Mouse (Mus musculus): ENCODE data around the gene Olfr323. TPM values are rescaled to one million over a fixed set of nuclear protein-coding genes. Genes with fewer than 3 reads are reported as not detected.

Gene Olfr323
- polyA plus RNA-seq, 1 experiment from 2014 or later, result not detected

DNA sequence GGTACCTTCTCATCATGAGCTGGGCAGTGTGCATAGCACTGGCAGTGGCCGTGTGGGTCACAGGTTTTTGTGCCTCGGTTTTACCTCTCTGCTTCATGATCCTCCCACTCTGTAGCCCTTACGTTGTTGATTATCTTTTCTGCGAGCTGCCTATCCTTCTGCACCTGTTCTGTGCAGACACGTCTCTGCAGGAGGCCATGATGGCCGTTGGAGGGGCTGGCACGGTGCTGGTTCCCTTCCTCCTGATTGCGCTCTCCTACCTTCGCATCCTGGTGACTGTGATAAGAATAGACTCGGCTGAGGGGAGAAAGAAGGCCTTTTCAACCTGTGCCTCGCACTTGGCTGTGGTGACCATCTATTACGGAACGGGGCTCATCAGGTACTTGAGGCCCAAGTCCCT is 32.5 kb downstream of the Olfr323 start:
- 83% methylated on average over 13 of the region's 13 CpGs for WGBS
- no peaks in the 10 kb centered on the region for H3K9me3 ChIP-seq (ENCODE audit: control insufficient read depth, low read length)

DNA sequence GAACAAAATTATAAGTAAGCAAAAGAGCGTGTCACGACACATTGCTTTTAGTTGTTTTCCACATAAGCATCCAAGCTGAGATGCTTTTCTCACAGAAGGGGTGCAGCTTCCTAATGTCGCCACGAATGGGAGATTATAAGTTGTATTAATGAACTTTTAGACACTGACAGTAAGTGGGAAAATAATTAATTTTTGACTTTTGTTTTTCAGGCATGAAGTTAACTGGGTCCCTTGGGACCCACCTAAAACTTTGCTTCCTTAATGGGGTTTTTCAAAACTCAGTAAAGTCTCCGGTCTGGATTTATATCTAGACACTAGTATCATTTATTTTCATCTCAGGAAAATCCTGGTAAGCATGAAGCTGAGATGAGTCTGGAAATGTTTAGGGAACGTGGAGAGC is 35.5 kb downstream of the Olfr323 start, which contains the start of gene Olfr324:
Gene Olfr324, plus strand, starts transcription at position 301 of the 400 bp plus-strand sequence.
- WGBS, result 86% methylated on average over 6 of the region's 6 CpGs

More for the DNA sequence above, 32.5 kb downstream of the Olfr323 start:
- H3K4me2 ChIP-seq (ENCODE audit: low read depth, severe bottlenecking), result no peak overlapping the region
- H3K27ac ChIP-seq (replicated peaks; ENCODE audit: low read depth, low read length), result no peak overlapping the region
- DNase-seq (ENCODE audit: low spot score), result no peak
- H3K27me3 ChIP-seq (ENCODE audit: control insufficient read depth, insufficient read depth, low read length), result no peaks in the 10 kb centered on the region
- H3K36me3 ChIP-seq (ENCODE audit: control insufficient read depth, insufficient read depth, low read length), result no peaks in the 10 kb centered on the region
- H3K4me1 ChIP-seq (ENCODE audit: control insufficient read depth, insufficient read depth, low read length), result no peaks in the 10 kb centered on the region
- H3K4me3 ChIP-seq (ENCODE audit: low read depth, low read length), result no peak overlapping the region
- ATAC-seq (ENCODE audit: insufficient number of reproducible peaks, low FRiP score, low TSS enrichment, low read depth), result no peak
- no peak overlapping the region for H3K9ac ChIP-seq (ENCODE audit: low read length)

DNA sequence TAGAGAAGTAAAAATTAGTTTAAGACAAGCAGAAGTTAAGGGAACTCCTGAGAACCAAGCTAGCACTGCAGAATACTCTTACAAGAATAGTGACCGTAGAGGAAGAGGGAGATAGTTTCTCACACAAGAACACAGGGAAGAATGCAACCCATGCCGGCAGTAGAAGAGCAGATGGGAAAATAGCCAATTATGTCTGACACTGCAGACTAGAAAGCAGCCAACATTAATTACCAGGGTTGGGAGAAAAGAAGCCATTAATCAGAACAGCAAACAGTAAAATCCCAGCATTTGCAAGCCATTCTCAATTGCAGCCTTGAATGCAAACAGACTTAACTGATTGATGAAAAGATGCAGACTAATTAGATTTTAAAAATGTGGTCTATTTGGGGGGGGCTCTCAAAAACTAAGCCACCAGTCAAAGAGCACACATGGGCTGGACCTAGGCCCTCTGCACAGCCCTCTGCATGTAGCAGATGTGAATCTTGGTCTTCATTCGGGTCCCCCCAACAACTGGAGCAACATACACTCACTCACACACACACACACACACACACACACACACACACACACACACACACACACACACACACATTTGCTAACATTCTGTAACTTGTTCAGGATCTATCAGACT is 41.6 kb downstream of the Olfr323 start:
- no peak overlapping the region for H3K4me2 ChIP-seq (ENCODE audit: low read depth, severe bottlenecking)
- H3K4me3 ChIP-seq (ENCODE audit: low read depth, low read length), result no peak overlapping the region
- no peak overlapping the region for H3K27ac ChIP-seq (replicated peaks; ENCODE audit: low read depth, low read length)
- no peak overlapping the region for H3K9ac ChIP-seq (ENCODE audit: low read length)
- DNase-seq (ENCODE audit: low spot score) (no peak), ATAC-seq (ENCODE audit: insufficient number of reproducible peaks, low FRiP score, low TSS enrichment, low read depth) (no peak)
- WGBS, result 61% methylated on average over 3 of the region's 3 CpGs
- H3K9me3 ChIP-seq (ENCODE audit: control insufficient read depth, low read length), result no peaks in the 10 kb centered on the region
- H3K27me3 ChIP-seq (ENCODE audit: control insufficient read depth, insufficient read depth, low read length), result no peaks in the 10 kb centered on the region
- H3K4me1 ChIP-seq (ENCODE audit: control insufficient read depth, insufficient read depth, low read length), result no peaks in the 10 kb centered on the region
- H3K36me3 ChIP-seq (ENCODE audit: control insufficient read depth, insufficient read depth, low read length), result no peaks in the 10 kb centered on the region

More for the DNA sequence above, 35.5 kb downstream of the Olfr323 start, which contains the start of gene Olfr324:
- ATAC-seq (ENCODE audit: insufficient number of reproducible peaks, low FRiP score, low TSS enrichment, low read depth) (no peak), DNase-seq (ENCODE audit: low spot score) (no peak)
- Histone ChIP-seq H3K27me3 (ENCODE audit: control insufficient read depth, insufficient read depth, low read length) (no peaks in the 10 kb centered on the region), H3K4me2 (ENCODE audit: low read depth, severe bottlenecking) (no peak within 1 kb of the TSS), H3K4me3 (ENCODE audit: low read depth, low read length) (no peak within 1 kb of the TSS), H3K27ac (replicated peaks; ENCODE audit: low read depth, low read length) (no peak within 1 kb of the TSS), H3K9me3 (ENCODE audit: control insufficient read depth, low read length) (no peaks in the 10 kb centered on the region), H3K36me3 (ENCODE audit: control insufficient read depth, insufficient read depth, low read length) (no peaks in the 10 kb centered on the region), H3K9ac (ENCODE audit: low read length) (no peak within 1 kb of the TSS), H3K4me1 (ENCODE audit: control insufficient read depth, insufficient read depth, low read length) (no peaks in the 10 kb centered on the region)

DNA sequence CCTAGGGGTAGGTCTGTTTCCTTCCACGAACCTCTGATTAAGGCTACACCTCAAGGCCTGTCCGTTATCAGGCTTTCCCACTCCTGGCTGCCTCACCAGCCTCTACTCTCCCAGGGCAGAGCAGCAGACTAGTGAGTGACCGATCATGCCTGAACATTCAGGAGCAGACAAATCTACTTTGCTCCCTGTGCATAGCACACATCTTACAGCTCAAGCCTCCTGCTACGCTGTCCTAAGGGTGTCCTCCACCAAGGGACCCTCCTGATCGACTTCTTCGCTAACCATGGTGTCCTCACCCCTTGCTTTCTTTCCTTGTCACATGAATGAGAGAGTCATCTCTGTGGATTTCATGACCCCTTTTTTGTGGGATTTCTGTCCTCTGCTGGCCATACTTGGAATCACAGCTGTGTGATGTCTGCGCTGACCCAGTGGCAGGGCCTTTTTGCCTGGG is 42.4 kb downstream of the Olfr323 start:
- WGBS, result 68% methylated on average over 7 of the region's 7 CpGs
- no peaks in the 10 kb centered on the region for H3K36me3 ChIP-seq (ENCODE audit: control insufficient read depth, insufficient read depth, low read length)
- H3K27me3 ChIP-seq (ENCODE audit: control insufficient read depth, insufficient read depth, low read length), result no peaks in the 10 kb centered on the region
- H3K4me1 ChIP-seq (ENCODE audit: control insufficient read depth, insufficient read depth, low read length), result no peaks in the 10 kb centered on the region
- no peaks in the 10 kb centered on the region for H3K9me3 ChIP-seq (ENCODE audit: control insufficient read depth, low read length)
- DNase-seq (ENCODE audit: low spot score) (peak; percentile 58), ATAC-seq (ENCODE audit: insufficient number of reproducible peaks, low FRiP score, low TSS enrichment, low read depth) (no peak)
- H3K27ac ChIP-seq (replicated peaks; ENCODE audit: low read depth, low read length), result no peak overlapping the region
- H3K9ac ChIP-seq (ENCODE audit: low read length), result no peak overlapping the region
- H3K4me3 ChIP-seq (ENCODE audit: low read depth, low read length), result no peak overlapping the region
- H3K4me2 ChIP-seq (ENCODE audit: low read depth, severe bottlenecking), result no peak overlapping the region

DNA sequence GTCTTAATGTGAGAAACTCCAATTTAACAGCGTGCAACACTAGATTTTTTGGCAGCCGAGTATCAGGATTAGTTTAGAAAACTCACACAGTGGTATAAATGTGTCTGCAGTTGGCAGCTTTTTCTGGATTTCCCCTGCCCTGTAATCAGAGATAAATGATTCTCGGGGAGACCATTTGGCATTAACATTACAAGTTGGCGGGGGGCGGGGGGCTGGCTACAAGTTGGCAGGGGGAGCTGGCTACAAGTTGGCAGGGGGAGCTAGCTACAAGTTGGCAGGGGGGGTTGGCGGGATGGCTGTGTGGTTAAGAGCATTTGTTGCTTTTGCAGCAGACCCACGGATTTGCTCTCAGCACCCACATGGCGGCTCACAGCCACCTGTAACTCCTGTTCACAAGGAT is 51.7 kb downstream of the Olfr323 start:
- DNase-seq (ENCODE audit: low spot score), result no peak
- Histone ChIP-seq H3K27ac (replicated peaks; ENCODE audit: low read depth, low read length) (no peak overlapping the region), H3K36me3 (ENCODE audit: control insufficient read depth, insufficient read depth, low read length) (no peaks in the 10 kb centered on the region), H3K4me3 (ENCODE audit: low read depth, low read length) (no peak overlapping the region), H3K9me3 (ENCODE audit: control insufficient read depth, low read length) (no peaks in the 10 kb centered on the region), H3K4me2 (ENCODE audit: low read depth, severe bottlenecking) (no peak overlapping the region), H3K27me3 (ENCODE audit: control insufficient read depth, insufficient read depth, low read length) (no peaks in the 10 kb centered on the region), H3K4me1 (ENCODE audit: control insufficient read depth, insufficient read depth, low read length) (no peaks in the 10 kb centered on the region), H3K9ac (ENCODE audit: low read length) (no peak overlapping the region)
- no peak for ATAC-seq (ENCODE audit: insufficient number of reproducible peaks, low FRiP score, low TSS enrichment, low read depth)
- 77% methylated on average over 8 of the region's 8 CpGs for WGBS

DNA sequence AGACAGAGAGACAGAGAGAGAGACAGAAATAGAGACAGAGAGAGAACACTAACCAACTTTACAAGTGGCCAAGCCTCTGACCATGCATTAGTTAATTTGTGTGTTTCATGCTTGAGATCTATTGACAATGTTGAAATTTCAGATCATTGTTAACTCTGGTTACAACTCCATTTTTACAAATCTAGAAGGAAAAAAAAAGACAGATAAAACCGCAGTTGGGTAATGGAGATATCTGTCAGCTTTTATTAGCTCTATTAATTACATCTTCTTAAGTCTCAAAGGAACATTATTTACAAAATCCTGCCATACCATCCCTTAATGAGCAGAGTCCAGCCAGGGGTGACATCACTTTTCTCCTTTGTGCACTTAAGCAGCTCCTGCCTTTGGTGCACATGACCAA is 52.9 kb downstream of the Olfr323 start, which contains the start of gene Olfr325:
Gene Olfr325, plus strand, starts transcription at position 301 of the 400 bp plus-strand sequence.
- Histone ChIP-seq H3K9ac (ENCODE audit: low read length) (no peak within 1 kb of the TSS), H3K4me1 (ENCODE audit: control insufficient read depth, insufficient read depth, low read length) (no peaks in the 10 kb centered on the region), H3K4me2 (ENCODE audit: low read depth, severe bottlenecking) (no peak within 1 kb of the TSS), H3K9me3 (ENCODE audit: control insufficient read depth, low read length) (no peaks in the 10 kb centered on the region), H3K4me3 (ENCODE audit: low read depth, low read length) (no peak within 1 kb of the TSS), H3K36me3 (ENCODE audit: control insufficient read depth, insufficient read depth, low read length) (no peaks in the 10 kb centered on the region), H3K27me3 (ENCODE audit: control insufficient read depth, insufficient read depth, low read length) (no peaks in the 10 kb centered on the region), H3K27ac (replicated peaks; ENCODE audit: low read depth, low read length) (no peak within 1 kb of the TSS)
- ATAC-seq (ENCODE audit: insufficient number of reproducible peaks, low FRiP score, low TSS enrichment, low read depth) (no peak), DNase-seq (ENCODE audit: low spot score) (no peak)
- 81% methylated on average over 1 of the region's 1 CpGs for WGBS

Other genes with a start within 250 kb of the Olfr323 start
- gene 1810065E05Rik, start 209.4 kb downstream of the Olfr323 start, polyA plus RNA-seq (2014; fragmentation: Nextera tagmentation; extraction: Ambion mirVana), result 0.28 TPM in 1 of 2 replicates, not detected in the other
- gene Gm12253, start 197.9 kb downstream of the Olfr323 start, polyA plus RNA-seq (2014; fragmentation: Nextera tagmentation; extraction: Ambion mirVana), result not detected in 2 replicates
- gene Lypd9, start 177.6 kb downstream of the Olfr323 start, polyA plus RNA-seq (2014; fragmentation: Nextera tagmentation; extraction: Ambion mirVana), result not detected in 2 replicates
- not detected in 2 replicates for gene Olfr30, start 168.2 kb downstream of the Olfr323 start, polyA plus RNA-seq (2014; fragmentation: Nextera tagmentation; extraction: Ambion mirVana)
- not detected in 2 replicates for gene Olfr332, start 137.9 kb downstream of the Olfr323 start, polyA plus RNA-seq (2014; fragmentation: Nextera tagmentation; extraction: Ambion mirVana)
- not detected in 2 replicates for gene Olfr331, start 127.9 kb downstream of the Olfr323 start, polyA plus RNA-seq (2014; fragmentation: Nextera tagmentation; extraction: Ambion mirVana)
- gene Olfr330, start 95.7 kb downstream of the Olfr323 start, polyA plus RNA-seq (2014; fragmentation: Nextera tagmentation; extraction: Ambion mirVana), result not detected in 2 replicates
- not detected in 2 replicates for gene Olfr329-ps, start 84.1 kb downstream of the Olfr323 start, polyA plus RNA-seq (2014; fragmentation: Nextera tagmentation; extraction: Ambion mirVana)
- gene Olfr328, start 74.9 kb downstream of the Olfr323 start, polyA plus RNA-seq (2014; fragmentation: Nextera tagmentation; extraction: Ambion mirVana), result 0.09 TPM in 1 of 2 replicates, not detected in the other
- not detected in 2 replicates for gene Olfr224, start 59.9 kb downstream of the Olfr323 start, polyA plus RNA-seq (2014; fragmentation: Nextera tagmentation; extraction: Ambion mirVana)
- gene Olfr325, start 52.8 kb downstream of the Olfr323 start, polyA plus RNA-seq (2014; fragmentation: Nextera tagmentation; extraction: Ambion mirVana), result not detected in 2 replicates
- gene Olfr324, start 35.4 kb downstream of the Olfr323 start, polyA plus RNA-seq (2014; fragmentation: Nextera tagmentation; extraction: Ambion mirVana), result not detected in 2 replicates
- gene 2210407C18Rik, start 14.4 kb downstream of the Olfr323 start, polyA plus RNA-seq (2014; fragmentation: Nextera tagmentation; extraction: Ambion mirVana), result not detected in 2 replicates
- gene Trim58, start 10.0 kb upstream of the Olfr323 start, polyA plus RNA-seq (2014; fragmentation: Nextera tagmentation; extraction: Ambion mirVana), result 0.08 and 0.38 TPM in 2 replicates
- not detected in 2 replicates for gene Olfr322, start 28.3 kb upstream of the Olfr323 start, polyA plus RNA-seq (2014; fragmentation: Nextera tagmentation; extraction: Ambion mirVana)
- not detected in 2 replicates for gene Olfr320, start 50.6 kb upstream of the Olfr323 start, polyA plus RNA-seq (2014; fragmentation: Nextera tagmentation; extraction: Ambion mirVana)
- not detected in 2 replicates for gene Olfr319, start 68.7 kb upstream of the Olfr323 start, polyA plus RNA-seq (2014; fragmentation: Nextera tagmentation; extraction: Ambion mirVana)
- not detected in 2 replicates for gene Olfr318, start 93.5 kb upstream of the Olfr323 start, polyA plus RNA-seq (2014; fragmentation: Nextera tagmentation; extraction: Ambion mirVana)
- gene Olfr317, start 108.7 kb upstream of the Olfr323 start, polyA plus RNA-seq (2014; fragmentation: Nextera tagmentation; extraction: Ambion mirVana), result 0.07 TPM in 1 of 2 replicates, not detected in the other
- not detected in 2 replicates for gene Olfr316, start 122.2 kb upstream of the Olfr323 start, polyA plus RNA-seq (2014; fragmentation: Nextera tagmentation; extraction: Ambion mirVana)
- gene Olfr315, start 142.7 kb upstream of the Olfr323 start, polyA plus RNA-seq (2014; fragmentation: Nextera tagmentation; extraction: Ambion mirVana), result not detected in 2 replicates
- not detected in 2 replicates for gene Olfr314, start 152.5 kb upstream of the Olfr323 start, polyA plus RNA-seq (2014; fragmentation: Nextera tagmentation; extraction: Ambion mirVana)
- gene Fam183b, start 171.5 kb upstream of the Olfr323 start, polyA plus RNA-seq (2014; fragmentation: Nextera tagmentation; extraction: Ambion mirVana), result not detected in 2 replicates
- not detected in 2 replicates for gene Olfr313, start 184.5 kb upstream of the Olfr323 start, polyA plus RNA-seq (2014; fragmentation: Nextera tagmentation; extraction: Ambion mirVana)
- not detected in 2 replicates for gene Olfr312, start 198.7 kb upstream of the Olfr323 start, polyA plus RNA-seq (2014; fragmentation: Nextera tagmentation; extraction: Ambion mirVana)
- not detected in 2 replicates for gene Olfr311, start 208.8 kb upstream of the Olfr323 start, polyA plus RNA-seq (2014; fragmentation: Nextera tagmentation; extraction: Ambion mirVana)
- gene Gm12258, start 216.7 kb upstream of the Olfr323 start, polyA plus RNA-seq (2014; fragmentation: Nextera tagmentation; extraction: Ambion mirVana), result 12.0 and 15.2 TPM in 2 replicates
- gene 2810021J22Rik, start 236.7 kb upstream of the Olfr323 start, polyA plus RNA-seq (2014; fragmentation: Nextera tagmentation; extraction: Ambion mirVana), result 9.4 and 10.4 TPM in 2 replicates

Data from limb, embryonic 11.5 days (tissue).